Mouse (Mus musculus) left cerebral cortex, postnatal 4 days (tissue): ENCODE data around the gene Stra6l. TPM values are rescaled to one million over a fixed set of nuclear protein-coding genes. Genes with fewer than 3 reads are reported as not detected.

Experiments used
- DNase-seq: peaks from one replicate; pipeline ENCODE4 v3.0.0-alpha.2; 2022
- intact Hi-C: fragments of 180-260 bp; cut with DNase I; formaldehyde crosslinking; loops from one replicate; pipeline ENCODE4 v1.15.1; 2025
- total RNA-seq, 2 experiments: library from RNA; stranded (reverse); gene quantifications; 2 replicates each; pipeline ENCODE4 v1.2.3; 2021

Gene Stra6l
- total RNA-seq: under 1 TPM; 0.16 to 0.20 TPM

DNA sequence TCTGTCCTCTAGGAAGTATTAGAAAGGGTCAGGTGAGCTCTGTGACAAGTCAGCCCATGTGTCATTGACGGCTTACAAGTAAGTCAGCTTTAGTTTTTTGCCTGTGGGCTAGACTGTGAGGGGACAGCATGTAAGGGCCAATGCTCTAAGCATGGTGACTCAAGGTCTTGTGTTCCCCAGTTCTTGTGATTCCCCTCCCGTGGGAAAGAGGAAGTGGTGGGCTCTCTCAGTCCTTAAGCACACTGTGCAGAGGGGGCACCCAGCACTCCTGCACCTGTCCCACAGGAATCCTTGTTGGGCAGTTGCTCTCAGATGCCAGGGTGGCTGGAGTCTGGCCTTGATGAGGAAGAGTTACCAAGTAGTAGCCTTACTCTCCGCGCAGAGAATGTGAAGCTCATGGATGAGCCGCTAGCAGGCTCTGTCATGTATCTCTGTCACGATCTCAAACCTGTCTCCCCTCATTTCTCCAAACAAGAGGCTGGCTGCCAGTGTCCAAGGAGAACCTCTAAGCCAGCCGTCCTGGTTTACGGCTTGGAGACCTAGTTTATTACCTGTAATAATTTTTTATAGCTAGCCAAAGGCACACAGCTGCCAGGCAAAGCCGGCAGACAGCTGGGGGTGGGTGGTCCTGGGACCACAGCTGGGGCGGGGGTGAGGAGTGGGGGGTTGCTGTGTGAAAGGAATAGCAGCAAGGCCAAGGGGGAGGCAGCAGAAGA lies at the start of gene Stra6l:
TSS of gene Stra6l (plus strand) at position 556 of the 716 bp plus-strand sequence.
- DNase-seq: no peak
- intact Hi-C loops: loop anchor here (2.0 kb wide), 1 partner anchor 15 kb away; no protein-coding TSS in a partner anchor

DNA sequence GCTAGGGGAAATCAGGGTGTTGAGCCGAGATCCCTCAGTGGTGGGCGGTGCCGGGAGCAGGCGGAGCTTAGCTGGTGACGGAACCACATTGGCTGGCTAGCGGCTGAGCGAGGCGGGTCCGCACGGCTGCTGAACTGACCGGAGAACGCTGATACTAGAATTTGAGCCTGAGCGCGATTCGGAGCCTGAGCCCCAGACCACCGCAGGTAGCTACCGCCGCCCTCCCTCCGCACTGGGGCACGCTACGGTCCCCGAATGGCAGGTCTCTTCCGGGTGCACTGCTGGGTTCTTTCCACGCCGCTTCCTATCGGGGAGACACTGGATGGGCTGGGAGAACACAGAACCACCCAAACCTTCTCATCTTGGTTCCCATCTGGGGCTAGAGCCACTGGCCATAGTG lies 49.5 kb upstream of the Stra6l start, which contains the start of gene Aldh1b1:
TSS of gene Aldh1b1 (plus strand) at position 59 of the 400 bp plus-strand sequence.
- peak; percentile 76 for DNase-seq
- intact Hi-C loops: no loop called here

DNA sequence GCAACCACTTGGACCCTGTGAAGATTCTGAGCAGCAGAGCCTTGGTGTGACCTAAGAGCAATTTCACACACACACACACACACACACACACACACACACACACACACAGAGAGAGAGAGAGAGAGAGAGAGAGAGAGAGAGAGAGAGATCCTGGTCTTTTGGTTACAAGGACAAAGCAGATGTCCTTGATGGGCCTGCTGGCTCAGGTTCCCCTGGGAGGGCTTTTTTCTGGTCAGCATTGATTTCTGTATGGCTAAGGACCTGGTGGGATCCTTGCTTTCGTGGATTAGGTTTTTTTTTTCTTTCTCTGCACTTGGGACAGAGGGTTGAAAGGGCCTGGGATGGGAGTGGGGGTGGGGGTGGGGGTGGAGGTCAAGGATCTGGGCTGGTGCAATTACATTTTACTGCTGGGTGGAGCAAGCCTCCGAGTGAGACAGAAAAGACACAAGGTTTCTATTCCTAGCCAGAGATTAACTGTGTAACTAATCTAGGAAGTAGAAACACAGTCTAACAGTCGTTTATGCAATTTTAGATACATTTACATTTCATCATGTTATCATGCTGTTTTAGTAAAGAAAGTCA lies 48.4 kb upstream of the Stra6l start:
- intact Hi-C loops: no loop called here
- DNase-seq: no peak

DNA sequence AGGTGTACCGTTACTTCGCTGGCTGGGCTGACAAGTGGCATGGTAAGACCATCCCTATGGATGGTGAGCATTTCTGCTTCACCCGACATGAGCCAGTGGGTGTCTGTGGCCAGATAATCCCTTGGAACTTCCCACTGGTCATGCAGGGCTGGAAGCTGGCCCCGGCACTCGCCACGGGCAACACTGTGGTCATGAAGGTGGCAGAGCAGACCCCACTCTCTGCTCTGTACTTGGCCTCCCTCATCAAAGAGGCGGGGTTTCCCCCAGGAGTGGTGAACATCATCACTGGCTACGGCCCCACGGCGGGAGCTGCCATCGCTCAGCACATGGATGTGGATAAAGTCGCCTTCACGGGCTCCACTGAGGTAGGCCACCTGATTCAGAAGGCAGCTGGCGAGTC lies 45.6 kb upstream of the Stra6l start:
- DNase-seq: no peak
- intact Hi-C loops: no loop called here

DNA sequence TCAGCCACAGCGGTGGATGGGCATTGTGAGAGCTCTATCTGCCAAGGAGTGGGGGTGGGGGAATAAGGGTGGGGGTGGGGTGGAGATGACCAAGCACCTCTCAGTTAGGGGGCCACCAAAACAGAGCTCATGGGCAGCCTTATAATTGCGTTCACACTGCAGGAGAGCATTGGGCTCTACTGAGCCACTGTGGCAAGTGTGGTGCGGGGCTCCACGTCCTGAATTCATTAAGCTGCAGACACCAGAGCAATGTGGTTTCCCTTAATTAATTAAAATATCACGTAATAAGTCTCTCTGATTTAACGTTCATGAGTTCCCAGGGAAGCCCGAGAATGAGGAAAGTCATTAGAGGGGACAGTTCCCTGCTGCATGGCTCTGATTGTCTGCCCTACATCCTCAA lies 40.4 kb upstream of the Stra6l start:
- DNase-seq: no peak
- intact Hi-C loops: no loop called here

DNA sequence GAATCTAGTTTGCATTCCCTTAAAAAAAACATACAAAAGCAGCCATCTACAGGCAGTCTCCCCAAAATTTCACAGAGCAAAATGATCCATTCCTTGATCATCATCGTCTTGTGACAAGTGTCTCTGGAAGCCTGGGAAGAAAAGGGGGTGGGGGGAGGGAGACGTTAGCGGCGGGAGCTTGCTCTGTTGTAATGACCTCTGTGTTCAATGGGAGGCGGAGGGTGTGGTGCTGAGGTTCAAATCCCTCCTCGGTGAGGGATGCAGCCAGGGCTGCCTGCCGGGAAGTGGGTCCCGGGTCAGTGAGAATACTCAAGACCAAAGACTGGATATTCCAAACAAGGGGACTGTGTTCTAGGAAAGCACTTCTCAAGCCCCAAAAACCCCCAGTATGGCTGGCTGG lies 37.2 kb upstream of the Stra6l start:
- DNase-seq: no peak
- intact Hi-C loops: no loop called here

DNA sequence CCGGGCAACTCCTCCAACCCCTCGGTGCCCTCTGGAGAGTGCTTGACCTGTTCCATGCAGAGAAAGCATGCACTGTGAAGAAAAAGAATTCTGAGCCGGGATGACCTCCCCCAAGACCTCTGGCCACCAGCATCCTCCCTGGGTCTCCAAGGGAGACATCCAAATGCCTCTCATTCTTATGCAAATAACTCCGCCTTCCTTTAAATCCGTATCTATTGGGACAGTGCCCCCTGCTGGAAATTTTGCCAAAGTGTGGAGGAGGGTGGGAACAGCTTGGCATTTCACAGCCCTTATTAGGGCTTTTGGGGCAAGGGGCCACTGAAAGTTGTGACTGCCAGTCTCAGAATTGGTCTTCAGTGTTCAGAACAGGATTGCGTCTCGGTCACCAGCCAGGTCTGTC lies 32.9 kb upstream of the Stra6l start:
- intact Hi-C loops: no loop called here
- peak; percentile 67 for DNase-seq

DNA sequence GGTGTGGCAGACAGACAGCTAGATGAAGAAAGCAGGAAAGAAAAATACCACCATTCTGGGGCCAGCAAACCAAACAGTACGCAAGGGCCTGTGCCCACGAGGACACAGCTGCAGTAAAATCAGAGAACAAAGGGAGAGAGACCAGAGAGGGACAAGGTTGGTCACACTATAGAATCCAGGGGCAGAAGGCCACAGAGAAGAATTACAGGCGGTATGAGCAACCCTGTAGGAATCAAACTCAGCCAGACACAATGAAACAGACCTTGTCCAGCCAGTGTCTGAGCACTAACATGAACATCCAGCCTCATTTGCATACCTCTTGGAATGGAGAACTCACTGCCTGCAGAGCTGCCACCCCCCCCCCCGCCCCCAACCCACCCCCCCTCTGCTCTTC lies 29.7 kb upstream of the Stra6l start:
- intact Hi-C loops: no loop called here
- DNase-seq: no peak

DNA sequence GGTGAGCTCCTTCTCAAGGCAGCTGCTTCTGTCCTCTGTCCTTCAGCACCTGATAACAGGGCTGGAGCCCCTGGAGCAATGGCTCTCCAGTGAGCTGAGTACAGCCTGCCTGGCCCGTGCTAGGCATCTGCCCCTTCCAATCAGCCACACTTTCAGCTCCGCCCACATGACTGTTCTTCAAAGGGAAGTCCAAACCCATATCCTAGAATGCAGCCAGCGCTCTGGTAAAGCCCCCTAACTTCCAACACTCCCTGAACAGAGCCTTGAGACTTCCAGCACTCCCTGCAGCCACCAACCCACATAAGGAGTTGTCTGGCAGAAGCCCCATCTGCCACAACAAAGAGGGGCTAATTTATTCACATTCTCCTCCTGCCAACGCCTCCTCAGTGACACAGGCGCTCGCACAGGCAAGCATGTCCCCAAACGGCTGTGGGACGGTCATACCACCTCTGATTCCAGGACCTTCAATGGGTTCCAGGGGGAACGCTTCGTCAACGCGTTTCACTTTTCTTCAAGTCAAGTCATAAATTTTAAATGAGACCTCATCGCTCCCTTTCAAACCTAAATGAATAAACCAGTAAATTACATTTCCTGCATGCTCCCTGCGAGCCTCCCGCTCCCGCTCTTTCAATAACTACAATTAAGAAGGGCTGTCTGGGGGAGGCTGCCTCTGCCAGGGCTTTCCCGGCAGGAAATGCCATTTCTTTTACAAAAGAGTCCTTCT lies 29.1 kb upstream of the Stra6l start:
- intact Hi-C loops: no loop called here
- DNase-seq: peak; percentile 78

DNA sequence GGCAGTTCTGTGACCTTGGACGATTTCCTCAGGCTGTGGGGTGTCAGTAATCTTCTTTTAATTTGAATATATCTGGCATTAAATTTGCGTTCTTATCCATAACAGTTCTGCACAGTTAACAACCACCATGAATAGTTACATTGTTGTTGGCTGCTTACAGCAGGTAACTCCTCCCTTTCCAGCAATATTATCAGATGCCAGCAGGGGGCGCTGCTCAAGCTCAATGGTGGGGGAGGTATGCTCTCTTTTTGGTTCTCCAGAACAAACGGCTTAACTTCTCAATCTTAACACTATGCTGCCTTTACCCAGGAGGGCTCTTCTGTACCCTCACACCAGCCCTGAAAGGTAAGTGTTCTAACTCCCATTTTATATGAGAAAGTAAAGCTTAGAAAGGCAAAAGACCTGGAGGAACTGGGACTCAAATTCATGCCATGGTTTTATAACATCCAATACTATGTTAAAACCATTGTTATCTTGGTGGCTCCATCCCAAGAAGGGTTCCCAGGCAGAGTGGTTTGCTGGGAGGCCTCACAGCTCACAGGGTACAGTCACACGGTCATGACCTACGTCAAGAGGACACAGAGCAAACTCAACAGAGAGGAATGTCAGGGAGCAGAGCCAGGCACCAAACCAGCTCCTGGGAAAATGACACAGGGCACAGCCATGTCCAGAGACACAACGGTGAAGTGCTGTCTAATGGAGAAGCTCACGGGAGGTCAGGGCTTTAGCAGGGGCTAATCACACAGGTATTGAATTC lies 28.2 kb upstream of the Stra6l start:
- intact Hi-C loops: no loop called here
- DNase-seq: peak; percentile 86

DNA sequence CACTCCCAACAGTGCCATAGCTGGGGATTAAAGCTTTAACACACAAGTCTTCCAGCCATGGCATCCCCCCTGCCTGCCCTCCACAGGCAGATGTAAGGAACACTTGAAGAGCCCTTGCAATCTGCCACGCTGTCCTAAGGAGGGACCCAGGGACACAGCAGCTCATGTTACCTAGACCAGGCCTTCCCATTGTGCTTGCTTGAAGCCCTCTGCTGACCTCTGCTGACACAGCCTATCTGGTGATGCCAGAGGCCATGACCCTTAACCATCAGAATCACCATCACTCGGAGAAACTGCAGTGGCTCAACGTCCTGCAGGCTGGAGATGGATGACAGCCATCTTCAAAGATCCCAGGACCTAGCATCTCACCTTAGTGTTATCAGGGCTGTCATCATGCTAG lies 26.5 kb upstream of the Stra6l start:
- intact Hi-C loops: no loop called here
- DNase-seq: no peak

DNA sequence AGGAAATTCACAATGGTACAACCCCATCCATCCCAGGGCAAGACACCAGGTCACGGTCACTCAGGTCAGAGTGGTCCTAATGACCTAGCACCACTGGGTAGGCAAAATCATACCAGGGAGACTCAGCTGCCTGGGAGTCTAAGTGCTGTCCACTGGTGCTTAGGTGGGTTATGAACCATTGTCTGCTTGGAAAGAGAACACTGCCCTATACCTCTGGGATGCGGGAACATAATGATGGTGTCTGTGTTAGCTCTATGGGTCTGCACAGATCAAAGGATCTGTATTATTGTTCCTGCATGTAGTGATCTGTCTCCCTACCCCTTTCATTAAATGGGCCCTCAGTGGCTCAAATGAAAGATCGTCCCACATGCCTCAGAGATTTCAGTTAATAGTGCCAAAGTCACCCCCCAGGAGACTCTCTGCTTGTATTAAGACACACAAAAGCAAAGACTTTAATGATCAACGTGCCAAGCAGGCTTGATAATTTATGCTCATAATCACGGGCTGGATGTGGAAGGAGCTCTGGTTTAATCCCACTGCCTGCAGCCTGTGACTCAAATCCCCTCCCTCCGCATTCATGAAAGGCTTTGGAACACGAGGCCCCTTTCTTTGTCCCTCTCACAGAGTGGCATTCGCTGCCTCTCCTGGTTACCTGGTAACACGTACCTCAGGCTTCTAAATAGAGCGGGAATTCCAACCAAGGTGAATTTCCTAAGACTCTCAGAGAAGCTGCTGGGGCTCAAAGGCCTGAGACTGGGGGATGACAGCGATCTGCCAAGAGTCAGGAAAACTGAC lies 25.5 kb upstream of the Stra6l start:
- intact Hi-C loops: no loop called here
- no peak for DNase-seq

DNA sequence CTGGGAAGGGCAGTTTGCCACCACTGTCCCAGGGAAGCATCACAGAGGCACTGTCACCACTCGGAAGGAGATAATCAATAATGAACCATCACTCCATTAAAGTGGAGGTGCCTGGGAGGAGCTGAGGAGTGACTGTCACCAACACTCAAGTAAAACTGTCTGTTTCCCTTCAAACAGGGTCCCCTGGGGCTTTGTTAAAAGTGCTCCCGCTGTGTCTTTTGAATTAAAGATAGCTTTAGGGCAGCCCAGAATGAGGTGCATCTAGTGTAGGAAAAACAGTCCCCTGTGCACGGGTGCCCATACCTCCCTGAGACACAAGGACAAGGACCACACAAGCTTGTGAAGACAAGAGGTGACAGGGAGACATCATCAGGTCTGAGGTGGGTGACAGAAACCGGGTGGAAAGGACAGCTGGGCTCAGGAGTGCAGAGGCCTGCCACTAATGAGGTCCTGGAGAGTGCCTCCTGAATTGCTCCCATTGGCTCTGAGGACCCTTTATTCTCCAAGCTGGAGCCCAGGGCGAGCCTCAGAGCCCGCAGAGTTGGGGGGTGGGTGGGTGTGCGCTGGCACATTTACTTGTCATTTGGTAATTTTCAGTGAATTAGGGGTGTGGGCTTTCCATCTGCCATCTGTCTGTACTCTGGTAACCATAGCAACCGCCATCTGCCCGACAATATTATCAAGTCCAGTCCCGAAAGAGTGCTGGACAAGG lies 24.3 kb upstream of the Stra6l start:
- intact Hi-C loops: no loop called here

DNA sequence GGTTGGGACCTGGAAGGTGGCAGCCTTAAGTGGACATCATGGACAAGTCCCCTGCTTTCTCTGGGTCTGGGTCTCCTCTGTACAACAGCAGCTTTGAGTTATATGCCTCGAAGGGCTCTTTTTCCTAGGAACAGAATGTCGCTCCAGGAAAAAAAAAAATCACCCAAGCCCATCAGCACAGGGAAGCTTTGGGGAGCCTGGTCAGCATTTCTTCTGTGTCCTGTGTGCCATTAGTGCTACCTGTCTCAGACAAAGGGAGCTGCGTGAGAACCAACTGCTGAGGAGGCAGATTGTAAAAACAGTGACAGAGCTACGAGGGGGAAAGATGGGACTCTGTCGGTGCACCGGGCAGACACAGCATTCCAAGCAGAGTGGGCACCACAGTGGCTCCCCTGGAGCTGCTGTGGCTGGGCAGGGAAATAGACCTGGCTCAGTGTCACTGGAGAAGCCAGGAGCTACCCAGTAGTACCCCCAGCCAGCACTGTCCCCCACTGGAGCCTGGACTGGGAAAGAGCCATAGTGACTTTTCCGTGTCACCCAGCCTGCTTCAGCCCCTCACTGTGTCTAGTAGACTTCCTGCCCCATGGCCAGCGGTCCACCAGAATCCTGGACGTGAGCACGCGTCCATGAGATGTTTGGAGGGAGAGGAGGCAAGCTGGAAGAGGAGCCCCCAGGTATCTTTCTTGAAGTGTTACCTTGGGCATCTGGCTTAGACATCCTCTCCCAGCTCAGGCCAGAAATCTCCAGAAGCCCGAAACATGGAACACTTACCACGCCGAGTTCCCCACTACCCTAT lies 23.5 kb upstream of the Stra6l start:
- intact Hi-C loops: no loop called here
- DNase-seq: no peak

More for the DNA sequence above, 24.3 kb upstream of the Stra6l start:
- DNase-seq: peak; percentile 66

DNA sequence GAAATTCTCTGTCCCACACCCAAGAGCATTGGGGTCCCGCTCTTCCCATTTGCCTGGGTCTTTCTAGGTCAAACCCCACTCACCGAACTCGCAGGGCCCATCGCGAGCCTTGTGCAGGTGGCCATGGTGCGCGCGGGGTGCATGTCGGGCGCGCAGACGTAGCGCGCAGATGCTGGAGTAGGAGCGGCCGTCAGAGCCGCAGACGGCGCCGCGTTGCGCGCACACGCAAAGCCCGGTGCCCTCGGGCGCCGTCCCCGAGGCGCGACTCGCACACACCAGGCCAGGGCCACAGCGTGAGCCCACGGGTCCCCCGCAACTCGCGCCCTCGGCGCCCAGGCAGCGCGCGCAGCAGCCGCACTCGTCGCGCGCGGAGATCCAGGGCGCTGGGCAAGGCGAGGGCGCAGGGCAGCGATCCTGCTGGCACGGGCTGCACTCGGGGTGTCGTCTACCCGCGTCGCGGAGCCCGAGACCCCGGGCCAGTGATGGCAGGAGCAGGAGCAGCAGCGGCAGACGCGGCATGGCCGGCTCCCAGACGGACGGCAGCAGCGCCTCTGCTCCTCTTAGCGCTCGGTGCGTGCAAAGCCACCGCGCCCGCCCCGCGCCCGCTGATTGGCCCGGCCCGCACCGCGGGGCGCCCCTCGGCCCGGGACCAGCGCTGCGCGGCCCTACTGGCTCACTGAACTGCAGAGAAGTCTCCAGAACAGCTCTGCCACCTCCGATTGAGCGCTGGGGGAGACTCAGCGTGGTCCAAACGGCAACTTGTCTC lies 22.0 kb upstream of the Stra6l start, which contains the start of gene Igfbpl1:
TSS of gene Igfbpl1 (minus strand) at position 649 of the 766 bp plus-strand sequence.
- DNase-seq: peak; percentile 79
- intact Hi-C loops: no loop called here

DNA sequence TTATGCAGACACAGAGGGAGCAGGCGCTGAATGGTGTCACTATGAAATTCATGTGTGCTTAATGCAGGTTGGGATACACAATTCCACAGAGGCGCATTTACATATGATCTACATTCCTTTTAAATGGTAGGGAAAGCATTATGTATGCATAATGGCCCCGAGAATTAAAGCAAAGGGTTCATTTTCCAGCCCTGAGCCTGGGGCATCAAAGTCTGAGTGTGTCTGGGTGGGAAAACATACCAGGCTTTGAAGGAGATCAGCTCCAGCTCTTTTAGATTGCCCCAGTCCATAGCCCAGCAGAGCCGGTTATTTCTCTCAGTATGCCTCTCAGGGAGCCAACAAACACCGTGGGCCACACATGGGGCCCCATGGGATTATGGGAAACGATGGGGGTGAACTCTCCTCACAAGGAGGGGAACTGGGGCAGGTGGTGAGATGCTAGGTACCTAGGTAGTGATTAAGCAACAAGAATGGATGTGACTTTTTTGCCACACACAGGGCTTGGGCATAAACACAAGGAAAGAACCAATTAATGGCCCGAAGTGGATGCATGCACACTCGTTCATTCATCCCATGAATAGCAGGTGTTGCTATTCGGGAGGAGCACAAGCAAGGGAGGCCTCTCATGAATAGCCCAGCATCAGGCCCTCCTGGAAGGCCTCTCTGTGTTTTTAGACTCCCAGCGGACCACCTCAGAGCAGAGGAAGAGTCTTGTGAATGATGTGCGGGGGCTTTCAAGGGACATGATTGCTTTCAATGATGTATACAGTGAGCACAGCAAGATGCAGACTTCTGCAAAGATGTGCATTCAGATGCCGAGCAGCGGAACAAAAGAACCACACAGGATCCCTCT lies 18.3 kb upstream of the Stra6l start:
- intact Hi-C loops: no loop called here
- no peak for DNase-seq

DNA sequence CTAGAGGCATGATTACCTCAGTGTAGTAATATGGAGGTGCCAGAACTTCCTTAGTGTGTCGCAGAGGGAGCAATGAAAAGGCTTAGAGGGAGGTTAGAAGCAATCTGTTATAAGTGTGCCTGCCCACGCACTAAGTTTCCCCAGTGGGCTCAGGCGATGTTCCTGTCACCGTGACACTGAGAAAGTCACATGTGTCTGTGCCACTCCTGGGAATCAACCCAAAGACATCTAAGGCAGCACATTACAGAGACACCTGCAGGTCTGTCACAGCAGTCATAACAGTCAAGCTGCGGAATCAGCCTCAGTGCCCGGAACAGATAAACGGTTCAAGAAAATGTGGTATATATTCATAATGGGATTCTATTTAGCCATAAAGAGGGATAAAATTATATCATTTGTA lies 16.5 kb upstream of the Stra6l start:
- intact Hi-C loops: loop anchor here (2.0 kb wide), 1 partner anchor 17 kb away; the partner anchor contains the start of gene Stra6l
- no peak for DNase-seq
